Mouse (Mus musculus): ENCODE measurements around the gene C530008M17Rik. TPM values are rescaled to one million over a fixed set of nuclear protein-coding genes. Genes with fewer than 3 reads are reported as not detected.

Gene C530008M17Rik
- total and polyA plus RNA-seq, 3 experiments = 0.04 to 0.44 TPM; not detected in 1

DNA sequence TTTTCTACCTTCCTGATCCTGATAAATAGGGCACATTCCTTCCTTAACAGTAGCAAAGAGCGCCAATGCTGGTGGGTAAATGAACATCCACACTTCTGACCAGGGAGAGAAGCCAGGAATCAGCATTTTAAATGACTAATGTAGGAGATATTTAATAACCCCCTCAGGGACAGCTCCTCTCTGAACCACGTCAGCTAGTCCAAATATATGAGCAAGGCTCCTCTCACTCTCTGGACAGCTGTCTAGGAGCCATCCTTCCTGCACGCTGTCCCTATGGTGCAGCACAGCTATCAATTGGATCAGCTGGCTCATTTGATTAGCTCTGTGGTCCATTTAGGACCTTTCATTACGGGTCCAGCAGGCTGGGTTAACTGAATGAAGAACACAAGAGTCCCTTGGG is 266.5 kb downstream of the C530008M17Rik start:
- dilution Hi-C loops (cut with MboI; ENCODE audit: extremely low pct_ligation_motif_present, extremely low pct_unique_long_range_greater_than_20kb, low sequenced_read_pairs) = no loop called here
- Histone ChIP-seq H3K79me2 (replicated peaks; ENCODE audit: control insufficient read depth, extremely low read depth, insufficient read depth, poor library complexity, severe bottlenecking) (no peaks in the 10 kb centered on the region; the same call in 1 of the 2 replicates), H3K36me3 (replicated peaks in 1 of 2; ENCODE audit: control insufficient read depth in 1 of 2, insufficient read depth in 1 of 2, low read length in 1 of 2) (peaks cover 62 to 96% of the 10 kb centered on the region in 2 experiments)

More for the DNA sequence above, 266.5 kb downstream of the C530008M17Rik start:
- Histone ChIP-seq H3K4me3 (replicated peaks in 1 of 3; ENCODE audit: low read depth in 2 of 3, low read length in 2 of 3, poor library complexity in 1 of 3) (no peak overlapping the region), H3K27ac (ENCODE audit: insufficient read depth, low read depth) (no peak overlapping the region), H3K9ac (ENCODE audit: insufficient read depth, low read depth) (no peak overlapping the region), H3K4me1 (ENCODE audit: control insufficient read depth in 1 of 2, insufficient read depth in 2 of 2) (no peaks in the 10 kb centered on the region), H3K4me2 (ENCODE audit: insufficient read depth, low read depth, poor library complexity, severe bottlenecking) (no peak overlapping the region), H3K27me3 (replicated peaks) (no peaks in the 10 kb centered on the region), H3K9me3 (replicated peaks; ENCODE audit: low read length) (no peaks in the 10 kb centered on the region)
- in situ Hi-C loops (cut with MboI; ENCODE audit: low pct_ligation_motif_present, low pct_unique_long_range_greater_than_20kb, low sequenced_read_pairs) = no loop called here
- TF ChIP-seq CHD2 (IDR thresholded peaks at IDR 0.05; ENCODE audit: low read length) (no peak), ZMIZ1 (IDR thresholded peaks at IDR 0.05; ENCODE audit: low read depth, low read length) (no peak), USF2 (conservative IDR thresholded peaks at IDR 0.05; ENCODE audit: low read depth, low read length) (no peak), JUND (conservative IDR thresholded peaks at IDR 0.05; ENCODE audit: low read depth, low read length) (no peak), EP300 (IDR thresholded peaks at IDR 0.05; ENCODE audit: low read length) (no peak), RCOR1 (conservative IDR thresholded peaks at IDR 0.05; ENCODE audit: low read depth, low read length) (no peak), POLR2AphosphoS2 (IDR thresholded peaks at IDR 0.05; ENCODE audit: low read depth, low read length) (no peak), E2F4 (IDR thresholded peaks at IDR 0.05; ENCODE audit: insufficient replicate concordance, low read depth, low read length) (no peak), MYC (IDR thresholded peaks at IDR 0.05; ENCODE audit: low read depth, low read length) (no peak), TCF12 (IDR thresholded peaks at IDR 0.05; ENCODE audit: low read depth, low read length) (no peak)
- no peak for DNase-seq (ENCODE audit: extremely low read depth)

Other genes starting within 250 kb of the C530008M17Rik start
- gene Gm7271, start 172.5 kb upstream of the C530008M17Rik start, total RNA-seq (2012; rRNA removed) = not detected in 2 replicates
- gene Gm7271, start 172.5 kb upstream of the C530008M17Rik start, total RNA-seq (2014; rRNA removed) = not detected in 2 replicates
- gene Gm7271, start 172.5 kb upstream of the C530008M17Rik start, polyA plus RNA-seq (2012; ENCODE audit: insufficient read length, low read depth) = not detected in 2 replicates
- 26.6 and 32.9 TPM in 2 replicates for gene Exoc1, start 127.2 kb upstream of the C530008M17Rik start, total RNA-seq (2012; rRNA removed)
- gene Exoc1, start 127.2 kb upstream of the C530008M17Rik start, total RNA-seq (2014; rRNA removed) = 30.4 and 41.3 TPM in 2 replicates
- 32.6 and 36.2 TPM in 2 replicates for gene Exoc1, start 127.2 kb upstream of the C530008M17Rik start, polyA plus RNA-seq (2012; ENCODE audit: insufficient read length, low read depth)
- 8.0 and 10.3 TPM in 2 replicates for gene Cep135, start 67.8 kb upstream of the C530008M17Rik start, total RNA-seq (2012; rRNA removed)
- gene Cep135, start 67.8 kb upstream of the C530008M17Rik start, total RNA-seq (2014; rRNA removed) = 11.9 and 12.1 TPM in 2 replicates
- gene Cep135, start 67.8 kb upstream of the C530008M17Rik start, polyA plus RNA-seq (2012; ENCODE audit: insufficient read length, low read depth) = 11.7 and 12.0 TPM in 2 replicates
- gene Aasdh, start 249.0 kb downstream of the C530008M17Rik start, total RNA-seq (2012; rRNA removed) = 18.4 and 20.9 TPM in 2 replicates
- gene Aasdh, start 249.0 kb downstream of the C530008M17Rik start, total RNA-seq (2014; rRNA removed) = 21.4 and 24.2 TPM in 2 replicates
- 20.5 and 21.0 TPM in 2 replicates for gene Aasdh, start 249.0 kb downstream of the C530008M17Rik start, polyA plus RNA-seq (2012; ENCODE audit: insufficient read length, low read depth)

Measured in CH12.LX (cell line).